Mouse (Mus musculus) CH12.LX (cell line): ENCODE measurements around the gene Itsn1. TPM values are rescaled to one million over a fixed set of nuclear protein-coding genes. Genes with fewer than 3 reads are reported as not detected.

Source experiments
- DNase-seq: peaks from one replicate; pipeline ENCODE4 v3.0.0-alpha.2; 2013; ENCODE audit errors: extremely low read depth
- H3K27ac ChIP-seq: 2 replicates; pipeline ENCODE4 v1.5.1; 2012; ENCODE audit warnings: low read depth, mild to moderate bottlenecking, control low read depth, moderate library complexity; ENCODE audit not compliant: insufficient read depth
- H3K27me3 ChIP-seq: replicated peaks from 2 replicates; pipeline ENCODE3; 2012; ENCODE audit warnings: inconsistent platforms
- H3K36me3 ChIP-seq, 2 experiments: replicated peaks in 1 of 2; 2 replicates each; pipeline versions ENCODE3 to v1.6.1; 2012; ENCODE audit warnings: inconsistent platforms in 1 of 2, low read length in 1 of 2, mild to moderate bottlenecking in 1 of 2, mixed read lengths in 1 of 2, moderate library complexity in 1 of 2; ENCODE audit not compliant: control insufficient read depth in 1 of 2, insufficient read depth in 1 of 2
- H3K4me1 ChIP-seq, 2 experiments: 2 replicates each; pipeline ENCODE4 v1.6.1; 2012; ENCODE audit warnings: inconsistent platforms in 1 of 2, moderate library complexity in 1 of 2; ENCODE audit not compliant: insufficient read depth in 2 of 2, control insufficient read depth in 1 of 2
- H3K4me2 ChIP-seq: 2 replicates; pipeline ENCODE4 v1.6.1; 2012; ENCODE audit warnings: low read depth, mild to moderate bottlenecking, control low read depth; ENCODE audit not compliant: poor library complexity, insufficient read depth, severe bottlenecking
- H3K4me3 ChIP-seq, 3 experiments: fragments of 150-350 bp in 1 of 3; sonication (generic) in 1 of 3; replicated peaks in 1 of 3; 2 replicates each; pipeline versions ENCODE3 to v1.5.1; 2011 to 2012; ENCODE audit warnings: low read depth in 2 of 3, low read length in 2 of 3, mild to moderate bottlenecking in 2 of 3, moderate library complexity in 2 of 3, control low read depth in 1 of 3, improper control_type of control experiment in 1 of 3, inconsistent platforms in 1 of 3, mixed read lengths in 1 of 3; ENCODE audit not compliant: poor library complexity in 1 of 3
- H3K79me2 ChIP-seq: replicated peaks from 2 replicates; pipeline ENCODE4 v1.6.1; 2012; ENCODE audit warnings: mild to moderate bottlenecking, moderate library complexity; ENCODE audit not compliant: control insufficient read depth, poor library complexity, insufficient read depth, severe bottlenecking; ENCODE audit errors: extremely low read depth
- H3K9ac ChIP-seq: 2 replicates; pipeline ENCODE4 v1.6.1; 2012; ENCODE audit warnings: low read depth, mild to moderate bottlenecking, control low read depth, moderate library complexity; ENCODE audit not compliant: insufficient read depth
- H3K9me3 ChIP-seq: replicated peaks from 2 replicates; pipeline ENCODE3; 2012; ENCODE audit warnings: low read length, inconsistent platforms, mixed read lengths
- BHLHE40 ChIP-seq: IDR thresholded peaks from 2 replicates; pipeline ENCODE4 v1.6.1; 2011; ENCODE audit warnings: mild to moderate bottlenecking, low read depth, low read length, improper control_type of control experiment
- CHD2 ChIP-seq: IDR thresholded peaks from 2 replicates; pipeline ENCODE4 v1.6.1; 2011; ENCODE audit warnings: low read length, improper control_type of control experiment
- CTCF ChIP-seq, 2 experiments: IDR thresholded peaks in 1 of 2; conservative IDR thresholded peaks in 1 of 2; 2 replicates each; pipeline ENCODE4 v1.5.1; 2011 to 2012; ENCODE audit warnings: low read depth in 2 of 2, low read length in 2 of 2, improper control_type of control experiment in 1 of 2, inconsistent platforms in 1 of 2, mild to moderate bottlenecking in 1 of 2, moderate library complexity in 1 of 2
- E2F4 ChIP-seq: IDR thresholded peaks from 2 replicates; pipeline ENCODE4 v1.6.1; 2011; ENCODE audit warnings: low read depth, low read length, improper control_type of control experiment; ENCODE audit not compliant: insufficient replicate concordance
- ETS1 ChIP-seq: conservative IDR thresholded peaks from 2 replicates; pipeline ENCODE4 v1.6.1; 2012; ENCODE audit warnings: low read depth, mild to moderate bottlenecking, inconsistent platforms, low read length, improper control_type of control experiment, moderate library complexity
- IRF4 ChIP-seq: IDR thresholded peaks from 2 replicates; pipeline ENCODE4 v1.6.1; 2014; ENCODE audit warnings: low read depth, mild to moderate bottlenecking, inconsistent platforms, low read length, improper control_type of control experiment
- JUND ChIP-seq: conservative IDR thresholded peaks from 2 replicates; pipeline ENCODE4 v1.6.1; 2011; ENCODE audit warnings: low read depth, low read length, improper control_type of control experiment
- MAX ChIP-seq: IDR thresholded peaks from 2 replicates; pipeline ENCODE4 v1.6.1; 2011; ENCODE audit warnings: low read length, improper control_type of control experiment
- MAZ ChIP-seq: IDR thresholded peaks from 2 replicates; pipeline ENCODE4 v1.6.1; 2012; ENCODE audit warnings: low read depth, mild to moderate bottlenecking, inconsistent platforms, low read length, improper control_type of control experiment, moderate library complexity
- MYC ChIP-seq: IDR thresholded peaks from 2 replicates; pipeline ENCODE4 v1.6.1; 2011; ENCODE audit warnings: low read depth, mild to moderate bottlenecking, improper control_type of control experiment, low read length
- NRF1 ChIP-seq: IDR thresholded peaks from 2 replicates; pipeline ENCODE4 v1.6.1; 2014; ENCODE audit warnings: low read depth, mild to moderate bottlenecking, inconsistent platforms, low read length, improper control_type of control experiment, moderate library complexity
- POLR2A ChIP-seq: IDR thresholded peaks from 2 replicates; pipeline ENCODE4 v1.6.1; 2011; ENCODE audit warnings: low read depth, mild to moderate bottlenecking, improper control_type of control experiment, low read length
- TBP ChIP-seq: conservative IDR thresholded peaks from 2 replicates; pipeline ENCODE4 v1.6.1; 2011; ENCODE audit warnings: low read depth, low read length, improper control_type of control experiment
- UBTF ChIP-seq: IDR thresholded peaks from 2 replicates; pipeline ENCODE4 v1.6.1; 2012; ENCODE audit warnings: low read depth, mild to moderate bottlenecking, inconsistent platforms, low read length, improper control_type of control experiment, moderate library complexity
- ZNF384 ChIP-seq: IDR thresholded peaks from 2 replicates; pipeline ENCODE4 v1.6.1; 2012; ENCODE audit warnings: low read depth, low read length, improper control_type of control experiment, inconsistent platforms
- dilution Hi-C: fragments of 300-500 bp; cut with MboI; formaldehyde crosslinking; loops from 2 replicates; pipeline ENCODE4 v1.14.3; 2020; ENCODE audit warnings: low sequenced_read_pairs; ENCODE audit not compliant: extremely low pct_unique_long_range_greater_than_20kb, extremely low pct_ligation_motif_present
- in situ Hi-C: fragments of 300-500 bp; cut with MboI; formaldehyde crosslinking; loops from 3 replicates; pipeline ENCODE4 v1.14.3; 2019; ENCODE audit warnings: low sequenced_read_pairs, low pct_ligation_motif_present, low pct_unique_long_range_greater_than_20kb, mixed read lengths
- polyA plus RNA-seq: library from polyadenylated mRNA; unstranded; fragments of >175 nt; gene quantifications from 2 replicates; pipeline ENCODE4 v1.2.1, GENCODE M21; 2012; ENCODE audit warnings: low read depth; ENCODE audit not compliant: insufficient read length
- total RNA-seq, 2 experiments: library from RNA; depleted of rRNA; stranded (reverse); fragments of 300-350 nt in 1 of 2; fragments of >200 nt in 1 of 2; gene quantifications; 2 replicates each; pipeline ENCODE4 v1.2.3; 2012 to 2014

Gene Itsn1
- total and polyA plus RNA-seq, 3 experiments: 32.5 to 54.5 (median 46.3) TPM

DNA sequence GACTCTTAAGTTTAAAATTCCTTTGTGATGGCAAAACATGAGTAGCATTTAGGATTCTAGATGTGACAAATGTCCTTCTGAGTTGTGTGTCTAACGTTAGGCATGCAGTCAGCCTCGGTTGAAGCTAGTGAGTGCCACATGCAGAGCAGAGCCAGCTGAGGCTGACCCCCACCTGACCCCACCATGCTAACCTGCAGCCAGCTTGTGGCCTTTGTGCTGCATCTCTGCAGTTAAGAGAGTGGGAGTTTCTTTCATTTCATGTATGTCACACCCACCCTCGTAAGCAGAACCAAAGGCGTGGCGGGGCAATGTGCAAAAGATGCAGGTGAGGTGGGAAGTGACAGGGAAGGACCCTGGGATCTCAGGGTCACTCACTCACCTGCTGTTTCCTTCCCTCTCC, 98.4 kb downstream of the Itsn1 start:
- Histone ChIP-seq H3K4me2 (no peak overlapping the region), H3K4me3 (no peak overlapping the region), H3K27ac (no peak overlapping the region), H3K4me1 (peaks cover 13 to 39% of the 10 kb centered on the region in 2 experiments), H3K9me3 (no peaks in the 10 kb centered on the region), H3K79me2 (no peaks in the 10 kb centered on the region), H3K36me3 (peaks cover 24 to 47% of the 10 kb centered on the region in 2 experiments), H3K9ac (no peak overlapping the region), H3K27me3 (no peaks in the 10 kb centered on the region)
- TF ChIP-seq IRF4 (no peak), BHLHE40 (no peak), E2F4 (no peak), UBTF (no peak), MYC (no peak), CHD2 (no peak), ETS1 (no peak)
- in situ Hi-C loops (no loop called here), dilution Hi-C loops (no loop called here)
- DNase-seq: no peak

DNA sequence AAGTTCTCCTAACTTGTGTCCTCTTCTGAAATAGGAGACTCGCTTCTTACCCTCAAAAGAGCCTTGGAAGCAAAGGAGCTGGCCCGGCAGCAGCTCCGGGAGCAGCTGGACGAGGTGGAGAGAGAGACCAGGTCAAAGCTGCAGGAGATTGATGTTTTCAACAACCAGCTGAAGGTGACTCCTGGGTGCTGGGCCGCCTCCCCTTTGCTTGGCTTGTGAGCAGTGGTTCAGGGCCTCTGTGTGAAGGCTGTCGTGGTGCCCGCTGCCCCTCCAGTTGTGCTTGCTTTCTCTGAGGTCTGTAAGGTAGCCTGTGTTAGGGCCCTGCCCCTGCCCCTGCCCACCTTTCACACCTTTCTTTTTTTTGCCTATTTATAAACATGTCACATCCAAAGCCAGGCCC, 99.1 kb downstream of the Itsn1 start:
- dilution Hi-C loops: no loop called here
- H3K27me3 ChIP-seq: no peaks in the 10 kb centered on the region

DNA sequence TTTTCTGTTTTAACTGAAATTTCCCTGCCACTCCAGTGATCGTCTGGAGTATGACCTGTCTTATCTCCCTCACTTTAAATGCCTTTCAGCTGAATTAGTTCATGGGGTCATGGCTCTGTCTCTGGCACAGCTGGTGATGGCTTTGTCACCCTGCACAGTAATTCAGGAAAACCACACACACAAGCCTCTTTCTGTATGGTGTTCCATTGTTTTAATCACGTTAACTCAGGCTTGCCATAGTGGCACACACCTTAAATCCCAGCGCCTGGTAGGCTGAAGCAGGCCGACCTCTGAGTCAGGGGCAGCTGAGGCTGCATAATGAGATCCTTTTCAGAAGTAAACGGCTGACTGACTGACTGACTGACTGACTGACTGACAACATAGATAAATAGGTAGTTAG, 99.5 kb downstream of the Itsn1 start:
- dilution Hi-C loops (no loop called here), in situ Hi-C loops (no loop called here)
- H3K9me3 ChIP-seq: no peaks in the 10 kb centered on the region
- H3K36me3 ChIP-seq: peaks cover 24 to 42% of the 10 kb centered on the region in 2 experiments
- H3K27me3 ChIP-seq: no peaks in the 10 kb centered on the region
- no peak overlapping the region for H3K9ac ChIP-seq
- peaks cover 13 to 39% of the 10 kb centered on the region in 2 experiments for H3K4me1 ChIP-seq
- no peaks in the 10 kb centered on the region for H3K79me2 ChIP-seq
- no peak overlapping the region for H3K4me3 ChIP-seq
- no peak for DNase-seq
- no peak overlapping the region for H3K27ac ChIP-seq
- TF ChIP-seq POLR2A: no peak
- no peak for TF ChIP-seq CTCF (conservative IDR thresholded peaks at IDR 0.05 in 1 of 2, IDR thresholded peaks at IDR 0.05 in 1 of 2; ENCODE audit: low read depth in 2 of 2, low read length in 2 of 2)
- H3K4me2 ChIP-seq: no peak overlapping the region

More for the DNA sequence above, 99.1 kb downstream of the Itsn1 start:
- no peak overlapping the region for H3K9ac ChIP-seq
- no peak for TF ChIP-seq MAZ
- no peak for TF ChIP-seq ZNF384
- no peak for TF ChIP-seq MAX
- TF ChIP-seq TBP: no peak
- TF ChIP-seq JUND: no peak
- TF ChIP-seq NRF1: no peak
- no peak for TF ChIP-seq CTCF (conservative IDR thresholded peaks at IDR 0.05 in 1 of 2, IDR thresholded peaks at IDR 0.05 in 1 of 2; ENCODE audit: low read depth in 2 of 2, low read length in 2 of 2)
- in situ Hi-C loops: no loop called here
- H3K4me3 ChIP-seq: no peak overlapping the region
- no peaks in the 10 kb centered on the region for H3K79me2 ChIP-seq
- peaks cover 13 to 39% of the 10 kb centered on the region in 2 experiments for H3K4me1 ChIP-seq
- no peaks in the 10 kb centered on the region for H3K9me3 ChIP-seq
- H3K4me2 ChIP-seq: no peak overlapping the region
- H3K36me3 ChIP-seq: peaks cover 24 to 42% of the 10 kb centered on the region in 2 experiments
- no peak for DNase-seq
- no peak overlapping the region for H3K27ac ChIP-seq
